Mouse (Mus musculus) colon, adult 2 months (tissue): ENCODE data around the gene Slc7a1. TPM values are rescaled to one million over a fixed set of nuclear protein-coding genes. Genes with fewer than 3 reads are reported as not detected.

ENCODE experiments used
- polyA plus RNA-seq: library from polyadenylated mRNA; depleted of rRNA; stranded (reverse); fragments of >200 nt; gene quantifications from 2 replicates; pipeline ENCODE4 v1.2.3, GENCODE M21; 2012; rRNA removed

Gene Slc7a1
- polyA plus RNA-seq: 7.9 TPM in 2 replicates

GRCm38 (mm10) chr5:148399660-148400443, at the start of gene Slc7a1:
Gene Slc7a1, minus strand, starts transcription at chr5:148399904.

Other genes with a start within 250 kb of the Slc7a1 start
- gene Ubl3, start 152.9 kb upstream of the Slc7a1 start, polyA plus RNA-seq: 79.4 and 89.8 TPM in 2 replicates